ENCODE assay signal across 8 mouse cellular contexts in the genomic region with DNA sequence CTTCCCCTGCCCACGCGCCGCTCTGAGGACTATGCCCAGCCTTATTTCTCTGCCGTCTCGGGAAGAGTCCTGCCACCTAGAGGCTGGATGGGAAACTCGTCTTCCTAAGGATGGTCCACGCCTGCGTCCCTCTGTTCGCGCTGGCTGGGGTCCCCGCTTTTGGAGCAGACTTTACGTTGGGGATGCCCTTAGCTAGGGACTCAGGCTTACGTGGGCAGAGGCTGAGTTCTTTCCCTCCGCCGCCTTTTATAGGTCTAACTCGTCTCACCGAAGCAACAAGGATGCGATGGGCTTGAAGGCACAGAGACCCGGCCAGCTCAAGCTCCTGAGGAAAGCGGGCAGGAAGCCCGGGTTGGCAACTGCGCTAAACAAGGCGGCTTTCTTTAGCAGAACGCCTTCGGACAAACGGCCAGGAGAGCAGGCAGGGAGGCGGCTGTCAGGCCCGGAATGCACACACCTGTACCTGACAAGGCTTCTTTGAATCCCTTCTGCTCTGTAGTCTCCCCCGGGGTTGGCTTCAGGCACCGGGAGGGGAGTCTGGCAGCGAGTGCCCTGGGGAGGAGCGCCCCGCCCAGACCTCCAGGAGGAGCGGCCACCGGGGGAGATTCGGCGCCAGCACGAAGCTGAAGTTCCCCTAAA. TPM values are rescaled to one million over a fixed set of nuclear protein-coding genes. Genes with fewer than 3 reads are reported as not detected.
A peak's percentile ranks its signal among the peaks of the same experiment; 100 is the strongest.
DNase-seq lines count a peak whose midpoint lies in the region; ATAC-seq and TF ChIP-seq lines count a peak whose summit lies in the region.

No protein-coding gene starts in this region.

- TF ChIP-seq POLR2A in heart, adult 2 months (IDR thresholded peaks at IDR 0.05; ENCODE audit: insufficient read depth, low read depth, low read length), result no peak

- no peak for TF ChIP-seq EP300 in heart, adult 2 months (IDR thresholded peaks at IDR 0.05; ENCODE audit: insufficient read depth, low read depth, low read length)

- H3K4me1 ChIP-seq in heart, adult 2 months (ENCODE audit: control insufficient read depth, insufficient read depth, low read length), result no peaks in the 10 kb centered on the region
- H3K4me1 ChIP-seq in limb, embryonic 12.5 days (replicated peaks), result peaks cover 4% of the 10 kb centered on the region; the same call in 1 of the 2 replicates
- H3K4me1 ChIP-seq in midbrain, embryonic 12.5 days, result peaks cover 2% of the 10 kb centered on the region; the same call in 1 of the 2 replicates
- no peaks in the 10 kb centered on the region for H3K4me1 ChIP-seq in stomach, embryonic 14.5 days (ENCODE audit: control insufficient read depth, insufficient read depth, low read length)

- H3K79me2 ChIP-seq in heart, adult 2 months (replicated peaks; ENCODE audit: control insufficient read depth, insufficient read depth, low read length), result no peaks in the 10 kb centered on the region

- H3K4me3 ChIP-seq in heart, adult 2 months, result peak overlapping the region; percentile 38
- peak overlapping the region; percentile 49 for H3K4me3 ChIP-seq in limb, embryonic 12.5 days (replicated peaks)
- peak overlapping the region; percentile 54 for H3K4me3 ChIP-seq in midbrain, embryonic 12.5 days
- peak overlapping the region; percentile 42 for H3K4me3 ChIP-seq in stomach, embryonic 14.5 days (ENCODE audit: low read depth, low read length)

- peak overlapping the region; percentile 83 for H3K4me2 ChIP-seq in limb, embryonic 12.5 days
- peak overlapping the region; percentile 95 for H3K4me2 ChIP-seq in midbrain, embryonic 12.5 days (replicated peaks)
- H3K4me2 ChIP-seq in stomach, embryonic 14.5 days (replicated peaks; ENCODE audit: low read depth, low read length), result peak overlapping the region; percentile 91

- H3K27ac ChIP-seq in heart, adult 2 months, result no peak overlapping the region
- H3K27ac ChIP-seq in limb, embryonic 12.5 days, result peak overlapping the region; percentile 25; the same call in 1 of the 2 replicates
- H3K27ac ChIP-seq in midbrain, embryonic 12.5 days (replicated peaks), result no peak overlapping the region
- H3K27ac ChIP-seq in stomach, embryonic 14.5 days (ENCODE audit: low read length), result no peak overlapping the region

- peak; percentile 84 for ATAC-seq in limb, embryonic 12.5 days (ENCODE audit: insufficient number of reproducible peaks, insufficient read depth, low FRiP score, low TSS enrichment, low read depth)
- ATAC-seq in midbrain, embryonic 12.5 days (ENCODE audit: low FRiP score, low read depth), result peak; percentile 96
- peak; percentile 91 for ATAC-seq in stomach, embryonic 14.5 days (ENCODE audit: insufficient number of reproducible peaks, insufficient read depth, low FRiP score, low read depth)

- under 1% methylated on average over 38 of the region's 38 CpGs for WGBS in heart, adult 2 months
- under 1% methylated on average over 38 of the region's 38 CpGs for WGBS in limb, embryonic 12.5 days
- 0% methylated on average over 38 of the region's 38 CpGs for WGBS in midbrain, embryonic 12.5 days
- WGBS in stomach, embryonic 14.5 days, result under 1% methylated on average over 38 of the region's 38 CpGs

- intact Hi-C loops in heart, adult 2 months (cut with DNase I), result no loop called here

- H3K36me3 ChIP-seq in heart, adult 2 months (ENCODE audit: control insufficient read depth, insufficient read depth, low read length), result no peaks in the 10 kb centered on the region
- H3K36me3 ChIP-seq in limb, embryonic 12.5 days, result no peaks in the 10 kb centered on the region
- H3K36me3 ChIP-seq in midbrain, embryonic 12.5 days, result no peaks in the 10 kb centered on the region
- no peaks in the 10 kb centered on the region for H3K36me3 ChIP-seq in stomach, embryonic 14.5 days (ENCODE audit: control insufficient read depth, insufficient read depth, low read length)

- TF ChIP-seq CTCF in heart, adult 2 months (IDR thresholded peaks at IDR 0.05), result peak; percentile 69

- peaks cover 3% of the 10 kb centered on the region; the same call in 1 of the 2 replicates for H3K9me3 ChIP-seq in limb, embryonic 12.5 days
- no peaks in the 10 kb centered on the region for H3K9me3 ChIP-seq in midbrain, embryonic 12.5 days
- H3K9me3 ChIP-seq in stomach, embryonic 14.5 days (ENCODE audit: control insufficient read depth, low read depth, low read length), result no peaks in the 10 kb centered on the region

- peak; percentile 35 for DNase-seq in adrenal gland, adult 2 months
- peak; percentile 59 to 61 for DNase-seq in cerebellum, postnatal 36 days
- DNase-seq in heart, adult 2 months, result peak; percentile 19 to 34
- peak; percentile 19 for DNase-seq in kidney, adult 9 months
- DNase-seq in adipocyte (ENCODE audit: low spot score), result no peak

- H3K27me3 ChIP-seq in heart, adult 2 months (ENCODE audit: control insufficient read depth, insufficient read depth, low read length), result peaks cover 1% of the 10 kb centered on the region; the same call in 1 of the 2 replicates
- peaks cover 18% of the 10 kb centered on the region for H3K27me3 ChIP-seq in limb, embryonic 12.5 days
- H3K27me3 ChIP-seq in midbrain, embryonic 12.5 days, result peaks cover 33% of the 10 kb centered on the region
- 0 out of 2 replicates have a peak, but pooled peaks cover 3% of the 10 kb centered on the region for H3K27me3 ChIP-seq in stomach, embryonic 14.5 days (ENCODE audit: control insufficient read depth, insufficient read depth, low read length)

- peak overlapping the region; percentile 16; the same call in 1 of the 2 replicates for H3K9ac ChIP-seq in heart, adult 2 months (ENCODE audit: low read depth, low read length)
- peak overlapping the region; percentile 48 for H3K9ac ChIP-seq in limb, embryonic 12.5 days (replicated peaks)
- H3K9ac ChIP-seq in midbrain, embryonic 12.5 days (replicated peaks), result peak overlapping the region; percentile 68
- 0 out of 2 replicates have a peak overlapping the region, but pooled peaks have one; percentile 21 for H3K9ac ChIP-seq in stomach, embryonic 14.5 days (replicated peaks; ENCODE audit: low read depth, low read length)

RNA-seq across cellular contexts. Expression of a gene that starts 56.6 kb away (rescaled TPM):
- not detected for total RNA-seq in adrenal gland, adult 2 months (2021)
- polyA plus RNA-seq in adrenal gland, adult 2 months (2012; rRNA removed), result not detected in 2 replicates
- not detected for total RNA-seq in heart, adult 2 months (2021)
- polyA plus RNA-seq in heart, adult 2 months (2012; rRNA removed), result not detected in 2 replicates
- polyA plus RNA-seq in limb, embryonic 12.5 days (2016; fragmentation: Nextera tagmentation; extraction: Ambion mirVana), result not detected in 2 replicates
- not detected in 2 replicates for polyA plus RNA-seq in midbrain, embryonic 12.5 days (2016; fragmentation: Nextera tagmentation; extraction: Ambion mirVana)
- polyA plus RNA-seq in stomach, embryonic 14.5 days (2014; fragmentation: Nextera tagmentation; extraction: Ambion mirVana), result not detected in 2 replicates

Comparison
In these comparisons a context has a peak if more than half of its experiments do, and no peak if none do; other contexts are left out.
1. H3K9ac ChIP-seq: peak in every context shown above with its lines; median percentile 68 in midbrain, embryonic 12.5 days; 48 in limb, embryonic 12.5 days; 21 in stomach, embryonic 14.5 days; 16 in heart, adult 2 months.